Mouse (Mus musculus) G1E (cell line): ENCODE results near the gene Cul1. TPM values are rescaled to one million over a fixed set of nuclear protein-coding genes. Genes with fewer than 3 reads are reported as not detected.
A peak's percentile ranks its signal among the peaks of the same experiment; 100 is the strongest.

Experiments
- ATAC-seq: 2 replicates; pipeline ENCODE4 v1.8.0; 2016; ENCODE audit warnings: mild to moderate bottlenecking; ENCODE audit not compliant: insufficient number of reproducible peaks, poor library complexity, low FRiP score, severe bottlenecking; ENCODE audit errors: extremely low read depth
- DNase-seq: peaks from one replicate; pipeline ENCODE4 v3.0.0; 2012; ENCODE audit warnings: low spot score
- H3K27me3 ChIP-seq: 2 replicates; pipeline ENCODE4 v1.6.1; 2012; ENCODE audit warnings: mild to moderate bottlenecking, low read length, inconsistent platforms; ENCODE audit not compliant: insufficient read depth
- H3K36me3 ChIP-seq: replicated peaks from 2 replicates; pipeline ENCODE3; 2012; ENCODE audit warnings: mild to moderate bottlenecking, inconsistent platforms
- H3K4me1 ChIP-seq: 2 replicates; pipeline ENCODE4 v1.6.1; 2012; ENCODE audit warnings: low read depth, low read length, inconsistent platforms, mixed read lengths; ENCODE audit not compliant: insufficient read depth
- H3K4me3 ChIP-seq: 2 replicates; pipeline ENCODE4 v1.5.1; 2012; ENCODE audit warnings: low read depth, mild to moderate bottlenecking, inconsistent platforms, low read length, moderate library complexity, mixed read lengths
- H3K9me3 ChIP-seq: replicated peaks from 2 replicates; pipeline ENCODE4 v1.6.1; 2012; ENCODE audit warnings: inconsistent platforms
- CTCF ChIP-seq: IDR thresholded peaks from 2 replicates; pipeline ENCODE4 v1.5.1; 2012; ENCODE audit warnings: low read depth, low read length, inconsistent platforms, mixed read lengths
- GATA1 ChIP-seq: IDR thresholded peaks from 2 replicates; pipeline ENCODE4 v1.6.1; 2012; ENCODE audit warnings: borderline replicate concordance, low read length, inconsistent platforms, mixed read lengths
- GATA2 ChIP-seq: IDR thresholded peaks from 2 replicates; pipeline ENCODE4 v1.6.1; 2012; ENCODE audit warnings: low read depth, low read length, inconsistent platforms, borderline replicate concordance
- POLR2AphosphoS5 ChIP-seq: IDR thresholded peaks from 2 replicates; pipeline ENCODE4 v1.6.1; 2012; ENCODE audit warnings: low read depth, low read length, inconsistent platforms; ENCODE audit not compliant: insufficient replicate concordance
- TAL1 ChIP-seq: conservative IDR thresholded peaks from 2 replicates; pipeline ENCODE4 v1.6.1; 2012; ENCODE audit warnings: low read depth, low read length, inconsistent platforms, mixed read lengths
- polyA plus RNA-seq: library from polyadenylated mRNA; stranded (reverse); fragments of >175 nt; gene quantifications from 2 replicates; pipeline ENCODE4 v1.2.3, GENCODE M21; 2012
- total RNA-seq, 2 experiments: library from RNA; stranded (forward) in 1 of 2; stranded (reverse) in 1 of 2; fragments of 200-1000 nt in 1 of 2; fragments of >200 nt in 1 of 2; fragmentation: Nextera tagmentation in 1 of 2; gene quantifications; 2 replicates each; pipeline ENCODE4 v1.2.3; 2014 to 2017

The Cul1 gene
- total and polyA plus RNA-seq, 3 experiments: 22.6 to 184 (median 144) TPM

DNA sequence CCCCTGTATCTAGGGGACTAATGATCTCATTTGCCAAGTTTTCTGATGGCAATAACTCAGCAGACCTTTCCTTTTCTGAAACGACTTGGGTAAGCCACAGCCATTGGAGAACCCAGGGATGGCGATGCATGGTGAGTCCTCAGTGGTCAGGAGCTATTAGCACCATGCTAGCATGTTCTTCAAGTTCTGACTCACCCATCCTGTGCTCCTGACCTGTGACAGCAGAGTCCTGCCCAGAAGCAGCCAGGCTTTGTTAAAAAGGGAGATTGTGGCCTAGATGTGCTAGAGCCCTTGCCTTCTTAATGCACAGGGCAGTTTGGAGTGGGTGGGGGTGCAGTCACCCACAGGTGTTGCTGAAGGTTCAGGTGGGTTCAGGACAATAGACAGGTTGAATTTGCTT lies 71.8 kb downstream of the Cul1 start:
- Histone ChIP-seq H3K4me1 (0 out of 2 replicates have a peak, but pooled peaks cover 2% of the 10 kb centered on the region), H3K27me3 (no peaks in the 10 kb centered on the region), H3K9me3 (no peaks in the 10 kb centered on the region), H3K4me3 (no peak overlapping the region), H3K36me3 (peaks cover 96% of the 10 kb centered on the region)
- TF ChIP-seq GATA1: no peak
- TF ChIP-seq TAL1: no peak
- TF ChIP-seq CTCF: no peak
- no peak for TF ChIP-seq GATA2
- 0 out of 2 replicates have a peak, but pooled peaks have one; percentile 31 for TF ChIP-seq POLR2AphosphoS5
- ATAC-seq (no peak), DNase-seq (no peak)

GRCm38 (mm10) chr6:47526446-47526845 lies 73.2 kb downstream of the Cul1 start:
- TF ChIP-seq POLR2AphosphoS5: peak; percentile 69; the same call in 1 of the 2 replicates
- TF ChIP-seq CTCF: no peak
- TF ChIP-seq GATA2: no peak
- no peak for TF ChIP-seq TAL1
- Histone ChIP-seq H3K4me3 (no peak overlapping the region), H3K36me3 (peaks cover 97% of the 10 kb centered on the region), H3K27me3 (no peaks in the 10 kb centered on the region), H3K9me3 (no peaks in the 10 kb centered on the region), H3K4me1 (0 out of 2 replicates have a peak, but pooled peaks cover 2% of the 10 kb centered on the region)
- ATAC-seq (no peak), DNase-seq (no peak)

- Histone ChIP-seq H3K4me1 (0 out of 2 replicates have a peak, but pooled peaks cover 2% of the 10 kb centered on the region), H3K4me3 (no peak overlapping the region), H3K27me3 (no peaks in the 10 kb centered on the region), H3K9me3 (no peaks in the 10 kb centered on the region), H3K36me3 (peaks cover 96% of the 10 kb centered on the region)
- DNase-seq (no peak), ATAC-seq (no peak)
- no peak for TF ChIP-seq GATA2
- no peak for TF ChIP-seq POLR2AphosphoS5
- TF ChIP-seq TAL1: no peak
- TF ChIP-seq CTCF: no peak
- TF ChIP-seq GATA1: no peak
Measured at GRCm38 (mm10) chr6:47527129-47527528, 73.9 kb downstream of the Cul1 start.

DNA sequence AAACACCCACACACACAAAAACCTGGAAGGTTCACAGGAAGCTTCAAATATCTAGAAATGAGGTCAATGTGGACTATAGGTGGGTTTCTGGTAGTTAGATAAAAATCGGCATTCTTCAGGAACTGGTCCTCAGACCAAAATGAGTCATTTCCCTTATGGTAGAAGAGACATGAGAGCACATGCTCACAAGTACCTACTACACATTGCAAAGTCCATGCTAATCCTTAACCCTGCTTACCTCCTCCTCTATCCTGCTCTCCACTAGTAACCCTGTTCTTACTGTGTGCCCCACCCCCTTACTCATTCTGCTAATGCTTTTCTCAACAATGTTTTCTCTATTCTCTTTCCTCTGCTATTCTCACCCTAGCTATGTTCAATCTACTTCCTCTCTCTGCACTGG lies 74.5 kb downstream of the Cul1 start:
- Histone ChIP-seq H3K27me3 (no peaks in the 10 kb centered on the region), H3K4me1 (0 out of 2 replicates have a peak, but pooled peaks cover 3% of the 10 kb centered on the region), H3K36me3 (peaks cover 96% of the 10 kb centered on the region), H3K4me3 (no peak overlapping the region), H3K9me3 (no peaks in the 10 kb centered on the region)
- ATAC-seq (no peak), DNase-seq (no peak)
- no peak for TF ChIP-seq GATA2
- no peak for TF ChIP-seq POLR2AphosphoS5
- no peak for TF ChIP-seq CTCF
- TF ChIP-seq GATA1: no peak
- no peak for TF ChIP-seq TAL1

DNA sequence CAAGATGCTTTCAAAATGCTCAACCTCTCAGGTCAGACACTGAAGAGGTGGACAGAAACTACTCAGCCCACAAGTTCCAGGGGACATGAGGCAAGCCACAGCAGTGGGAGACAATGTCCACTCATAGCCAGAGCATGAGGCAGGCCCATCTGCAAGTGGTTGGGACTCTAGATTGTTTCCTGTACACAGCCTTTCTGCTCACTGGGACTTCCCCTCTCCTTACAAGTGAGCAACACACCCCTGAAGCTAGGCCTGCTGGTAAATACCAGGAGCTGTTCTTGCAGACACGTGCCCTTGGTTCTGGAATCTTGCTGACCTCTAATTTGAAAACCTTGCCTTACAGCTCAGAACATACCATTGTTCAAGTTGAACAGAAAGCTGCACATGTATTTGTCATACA lies 79.3 kb downstream of the Cul1 start:
- no peaks in the 10 kb centered on the region for H3K27me3 ChIP-seq
- no peaks in the 10 kb centered on the region for H3K9me3 ChIP-seq
- TF ChIP-seq GATA1 (no peak), CTCF (no peak), GATA2 (no peak), POLR2AphosphoS5 (no peak), TAL1 (no peak)
- DNase-seq (no peak), ATAC-seq (no peak)
- no peak overlapping the region for H3K4me3 ChIP-seq
- H3K36me3 ChIP-seq: peaks cover 91% of the 10 kb centered on the region
- peaks cover 3% of the 10 kb centered on the region; the same call in 1 of the 2 replicates for H3K4me1 ChIP-seq

GRCm38 (mm10) chr6:47535333-47535732 lies 82.1 kb downstream of the Cul1 start:
- TF ChIP-seq CTCF: no peak
- TF ChIP-seq GATA1: no peak
- no peak for TF ChIP-seq GATA2
- TF ChIP-seq TAL1: no peak
- TF ChIP-seq POLR2AphosphoS5: no peak
- no peaks in the 10 kb centered on the region for H3K9me3 ChIP-seq
- no peaks in the 10 kb centered on the region for H3K27me3 ChIP-seq
- peaks cover 3% of the 10 kb centered on the region; the same call in 1 of the 2 replicates for H3K4me1 ChIP-seq
- H3K4me3 ChIP-seq: no peak overlapping the region
- peaks cover 70% of the 10 kb centered on the region for H3K36me3 ChIP-seq
- ATAC-seq (no peak), DNase-seq (no peak)

DNA sequence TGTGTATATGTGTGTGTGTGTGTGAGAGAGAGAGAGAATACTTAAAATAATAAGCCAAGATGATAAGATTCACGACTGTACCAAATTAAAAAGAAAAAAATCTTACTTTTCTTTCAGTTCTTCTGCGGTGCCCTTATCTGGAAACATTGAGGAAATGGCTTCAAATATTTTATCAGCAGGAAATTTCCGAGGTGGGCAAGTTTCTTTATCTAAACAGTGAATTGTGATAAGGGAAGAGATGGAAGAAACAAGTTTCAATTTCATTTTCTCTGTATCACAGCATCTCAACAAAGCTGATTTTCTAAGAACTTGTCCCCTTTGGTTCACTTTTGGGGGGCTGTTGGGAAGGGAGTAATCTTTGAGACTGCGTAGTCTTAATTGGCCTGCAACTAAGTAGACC lies 99.1 kb downstream of the Cul1 start:
- no peak for DNase-seq

More for the DNA sequence above, 99.1 kb downstream of the Cul1 start:
- TF ChIP-seq POLR2AphosphoS5 (no peak), CTCF (no peak), GATA2 (no peak), TAL1 (no peak), GATA1 (no peak)
- Histone ChIP-seq H3K36me3 (peaks cover 86% of the 10 kb centered on the region), H3K27me3 (no peaks in the 10 kb centered on the region), H3K9me3 (no peaks in the 10 kb centered on the region), H3K4me3 (no peak overlapping the region), H3K4me1 (no peaks in the 10 kb centered on the region)
- ATAC-seq: no peak
